Mouse (Mus musculus) embryo, embryonic 11.5 days (tissue): ENCODE data around the gene Ndufs7.
"Not testable (repeated sequence)": the region's sequence is repeated elsewhere in the genome, so short reads cannot be mapped to it uniquely, and the experiment has no call there.

Experiments used
- DNase-seq: peaks from one replicate; pipeline ENCODE4 v3.0.0-alpha.2; 2012; ENCODE audit warnings: low read depth, low spot score

Ndufs7 gene

GRCm38 (mm10) chr10:80242088-80242487 is 6.8 kb upstream of the Ndufs7 start:
- no peak for DNase-seq

- DNase-seq = no peak
Measured at GRCm38 (mm10) chr10:80242607-80243006, 6.3 kb upstream of the Ndufs7 start.

DNA sequence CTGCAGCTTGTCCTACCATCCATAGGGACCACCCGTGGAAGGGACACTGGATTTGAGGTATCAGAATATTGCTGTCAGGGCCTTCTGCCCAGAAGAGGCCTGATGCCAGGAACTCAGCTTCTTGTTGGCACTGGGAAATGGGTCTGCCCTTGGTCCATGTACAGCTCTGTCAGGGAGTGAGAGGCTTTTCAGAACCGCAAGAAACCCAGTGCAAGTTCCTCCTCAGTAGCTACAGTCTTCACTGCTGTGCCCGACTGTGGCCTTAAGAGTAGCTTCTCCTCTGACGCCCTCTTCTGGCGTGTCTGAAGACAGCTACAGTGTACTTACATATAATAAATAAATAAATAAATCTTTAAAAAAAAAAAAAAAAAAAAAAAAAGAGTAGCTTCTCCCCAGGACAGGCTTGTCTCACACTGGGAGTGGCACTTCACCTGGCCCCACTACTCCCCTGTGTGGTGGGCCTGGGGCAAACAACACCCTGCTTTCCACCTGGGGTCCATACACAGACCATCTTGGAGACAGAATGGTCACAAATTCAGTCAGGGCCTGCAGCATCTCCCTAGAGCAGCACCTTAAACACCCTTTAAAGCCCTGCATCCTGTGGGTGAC is 4.0 kb upstream of the Ndufs7 start:
- no peak for DNase-seq

DNA sequence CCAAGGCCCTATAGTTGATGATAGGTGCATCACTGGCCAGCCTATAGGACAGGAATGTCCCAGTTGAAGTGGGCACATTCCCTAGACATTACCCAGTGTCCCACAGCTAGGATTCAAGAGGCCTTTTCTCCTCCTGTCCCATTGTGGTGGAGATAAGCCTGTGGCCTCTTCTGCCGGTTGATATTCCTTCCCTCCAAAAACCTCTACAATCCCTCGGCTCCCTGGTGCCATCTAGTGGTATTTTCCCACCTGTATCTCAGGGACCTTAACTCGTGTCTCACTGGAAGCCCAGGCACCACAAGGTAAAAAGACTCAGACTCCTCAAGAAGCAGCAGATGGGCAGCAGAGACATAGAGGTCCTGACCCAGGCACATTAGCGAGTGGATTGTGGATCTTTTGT is 3.3 kb upstream of the Ndufs7 start:
- DNase-seq = peak; percentile 81

GRCm38 (mm10) chr10:80247849-80248248 is 1.1 kb upstream of the Ndufs7 start:
- no peak for DNase-seq

DNA sequence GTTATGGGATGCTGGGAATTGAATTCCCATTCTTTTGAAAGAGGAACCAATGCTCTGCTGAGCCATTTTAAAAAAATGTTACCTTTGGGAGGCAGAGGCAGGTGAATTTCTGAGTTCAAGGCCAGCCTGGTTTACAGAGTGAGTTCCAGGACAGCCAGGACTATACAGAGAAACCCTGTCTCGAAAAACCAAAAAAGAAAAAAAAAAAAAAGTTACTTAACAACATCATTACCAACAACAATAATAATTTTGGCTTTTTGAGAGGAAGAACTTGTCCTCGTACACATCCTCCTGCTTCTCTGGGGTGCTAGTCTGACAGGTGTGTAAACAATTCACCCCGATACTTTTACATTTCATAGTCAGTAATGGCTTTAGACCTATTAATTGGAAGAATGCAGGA is 484 bp upstream of the Ndufs7 start:
- DNase-seq = not testable (repeated sequence)

DNA sequence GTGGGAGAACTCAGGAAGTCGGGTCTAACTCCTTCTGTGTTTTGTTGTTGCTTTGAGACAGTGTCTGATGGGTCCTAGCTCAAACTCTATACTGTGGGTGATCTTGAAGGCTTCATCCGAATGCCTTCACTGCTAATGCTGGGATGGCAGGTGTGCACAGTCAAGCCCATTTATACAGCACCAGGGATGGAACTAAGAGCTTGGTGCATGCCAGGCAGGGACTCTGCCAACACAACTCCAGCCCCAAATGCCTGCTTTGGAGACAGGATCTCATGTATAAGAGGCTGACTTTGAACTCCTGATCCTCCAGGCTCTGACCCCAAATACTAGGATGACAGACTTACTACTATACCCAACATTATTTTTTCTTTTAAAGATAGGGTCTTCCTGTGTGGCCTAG is 1.1 kb downstream of the Ndufs7 start:
- DNase-seq = no peak

DNA sequence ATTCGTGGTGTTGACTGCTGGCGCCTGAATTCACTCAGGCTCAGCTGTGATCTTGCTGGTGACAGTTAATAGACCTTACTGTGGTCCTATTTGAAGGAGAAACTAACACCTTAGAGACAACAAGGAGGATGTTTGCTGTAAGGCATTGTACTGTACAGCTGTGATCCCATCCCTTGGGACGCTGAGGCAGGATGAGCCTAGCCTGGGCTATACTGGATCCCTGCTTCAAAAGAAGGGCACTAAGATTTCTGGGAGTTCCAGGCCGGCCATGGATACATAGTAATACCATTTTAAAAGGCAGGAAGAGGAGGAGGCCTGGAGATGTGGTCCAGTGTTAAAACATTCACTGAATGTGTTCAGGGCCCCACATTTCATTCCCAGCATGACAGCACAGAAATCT is 1.7 kb downstream of the Ndufs7 start:
- no peak for DNase-seq

GRCm38 (mm10) chr10:80252011-80252410 is 3.1 kb downstream of the Ndufs7 start:
- no peak for DNase-seq

DNA sequence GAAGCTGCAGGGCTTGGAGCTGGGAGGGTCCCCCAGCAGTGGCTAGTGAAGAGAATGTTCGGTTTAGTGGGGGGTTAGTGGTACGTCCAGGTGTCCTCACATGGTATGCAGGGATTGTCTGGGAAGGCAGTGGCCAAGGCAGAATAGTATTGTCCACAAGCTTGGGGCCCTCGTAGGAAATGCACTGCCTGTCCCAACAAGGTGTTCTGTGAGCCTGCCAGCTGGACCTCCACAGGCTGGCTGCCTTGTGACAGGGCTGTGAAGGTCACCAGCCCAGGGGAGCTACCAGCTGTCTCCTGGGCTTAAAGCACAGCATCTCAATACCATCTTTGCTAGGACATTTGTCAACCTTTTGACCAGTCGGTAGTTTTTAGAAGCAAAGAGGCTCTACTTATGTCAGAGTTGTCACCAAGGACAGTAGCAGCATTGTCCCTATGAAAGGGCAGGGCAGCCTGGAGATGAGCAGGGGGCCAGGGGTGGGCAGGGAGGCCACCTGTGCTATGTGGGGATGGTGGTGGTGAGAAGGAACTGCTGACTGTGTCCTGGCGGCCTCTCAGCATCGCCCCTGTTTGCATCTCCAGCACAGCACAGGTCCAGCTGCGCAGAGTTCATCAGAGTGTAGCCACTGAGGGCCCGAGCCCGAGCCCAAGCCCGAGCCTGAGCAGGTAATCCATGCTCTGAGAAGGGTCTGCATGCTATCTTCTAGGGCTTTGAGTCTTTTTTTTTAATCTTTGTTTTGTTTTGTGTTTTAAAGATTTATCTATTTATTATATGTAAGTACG is 3.8 kb downstream of the Ndufs7 start:
- no peak for DNase-seq

GRCm38 (mm10) chr10:80253551-80253950 is 4.6 kb downstream of the Ndufs7 start:
- no peak for DNase-seq

- DNase-seq = no peak
Measured at GRCm38 (mm10) chr10:80254331-80255297, 5.7 kb downstream of the Ndufs7 start.

DNA sequence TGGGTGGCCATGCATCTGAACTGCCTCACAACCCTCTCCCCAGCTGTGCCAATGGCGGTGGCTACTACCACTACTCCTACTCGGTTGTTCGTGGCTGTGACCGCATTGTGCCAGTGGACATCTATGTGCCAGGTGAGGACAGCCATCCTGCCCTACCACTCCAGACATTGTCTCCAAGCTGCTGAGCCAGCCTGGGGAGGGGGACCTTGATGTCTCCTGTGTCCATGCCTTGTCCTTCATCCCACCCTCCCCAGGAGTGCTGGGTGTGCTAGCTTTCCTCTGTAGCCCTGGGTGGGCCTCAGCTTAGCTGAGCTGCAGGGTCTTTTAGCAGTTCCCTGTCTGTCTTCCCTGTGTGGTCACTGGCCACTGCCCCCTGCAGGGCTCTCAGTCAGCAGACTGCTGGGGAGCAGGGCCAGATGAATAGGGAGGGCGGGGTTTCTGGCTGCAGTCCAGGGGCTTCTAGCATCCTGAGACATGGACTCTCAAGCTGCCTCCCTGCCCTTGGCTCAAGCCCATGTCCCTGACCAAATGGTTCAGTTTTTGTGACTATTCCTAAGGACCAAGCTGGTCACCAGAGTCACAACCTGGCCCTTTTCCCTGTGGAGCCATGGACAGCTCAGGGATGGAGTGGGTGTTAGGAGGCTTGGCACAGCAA is 7.1 kb downstream of the Ndufs7 start:
- no peak for DNase-seq

DNA sequence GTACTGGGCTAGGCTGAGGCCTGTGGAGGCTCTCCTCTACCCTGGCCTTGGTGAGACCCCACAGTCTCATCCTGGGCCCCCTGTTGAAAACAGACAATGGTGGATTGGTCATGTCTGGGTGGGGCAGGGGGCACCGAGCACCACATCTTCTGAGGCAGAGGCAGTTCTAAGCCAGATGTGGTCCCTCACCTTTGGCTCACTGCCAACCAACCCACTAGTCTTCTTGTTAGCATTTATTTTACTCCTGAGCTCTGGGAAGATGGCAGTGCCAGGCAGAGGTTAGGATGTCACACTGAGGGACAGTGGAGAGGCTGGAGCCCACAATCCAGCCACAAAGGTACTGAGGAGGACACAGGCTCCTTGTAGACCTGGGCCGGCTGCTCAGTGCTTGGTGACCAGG is 9.0 kb downstream of the Ndufs7 start:
- no peak for DNase-seq

DNA sequence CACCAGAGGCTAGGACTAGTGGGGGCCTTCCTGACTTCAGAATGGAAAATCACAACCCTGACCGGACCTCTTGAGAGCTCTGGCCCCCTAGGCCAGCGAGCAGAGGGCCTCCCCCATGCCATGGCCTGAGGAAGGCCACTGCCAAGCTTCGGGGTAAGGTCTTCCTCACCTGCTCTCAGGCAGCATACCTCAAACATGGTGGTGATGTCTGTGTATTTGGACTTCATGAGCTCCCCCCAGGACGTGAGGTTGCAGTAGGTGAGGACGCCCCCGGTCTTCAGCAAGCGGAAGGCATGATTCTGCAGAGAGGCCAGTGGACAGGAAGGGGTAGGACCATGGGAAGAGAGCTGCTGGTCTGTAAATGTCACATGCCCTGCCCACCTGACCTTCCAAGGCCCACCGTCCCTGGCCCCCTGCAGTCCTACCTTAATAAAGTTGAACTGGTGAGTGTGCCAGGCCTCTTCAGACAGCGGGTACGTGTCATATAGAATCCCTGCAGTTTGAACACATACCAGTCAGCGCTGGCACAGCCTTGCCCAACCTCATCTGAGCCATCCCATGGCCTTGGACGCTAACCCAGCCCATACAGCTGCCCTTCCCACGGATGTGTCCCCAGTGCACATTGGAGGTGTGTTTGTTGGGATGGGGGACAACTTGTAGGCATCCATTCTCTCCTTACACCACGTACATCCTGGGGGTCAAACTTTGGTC is 10.0 kb downstream of the Ndufs7 start:
- DNase-seq = no peak

- DNase-seq = no peak
Measured at GRCm38 (mm10) chr10:80259463-80259805, 10.5 kb downstream of the Ndufs7 start.

DNA sequence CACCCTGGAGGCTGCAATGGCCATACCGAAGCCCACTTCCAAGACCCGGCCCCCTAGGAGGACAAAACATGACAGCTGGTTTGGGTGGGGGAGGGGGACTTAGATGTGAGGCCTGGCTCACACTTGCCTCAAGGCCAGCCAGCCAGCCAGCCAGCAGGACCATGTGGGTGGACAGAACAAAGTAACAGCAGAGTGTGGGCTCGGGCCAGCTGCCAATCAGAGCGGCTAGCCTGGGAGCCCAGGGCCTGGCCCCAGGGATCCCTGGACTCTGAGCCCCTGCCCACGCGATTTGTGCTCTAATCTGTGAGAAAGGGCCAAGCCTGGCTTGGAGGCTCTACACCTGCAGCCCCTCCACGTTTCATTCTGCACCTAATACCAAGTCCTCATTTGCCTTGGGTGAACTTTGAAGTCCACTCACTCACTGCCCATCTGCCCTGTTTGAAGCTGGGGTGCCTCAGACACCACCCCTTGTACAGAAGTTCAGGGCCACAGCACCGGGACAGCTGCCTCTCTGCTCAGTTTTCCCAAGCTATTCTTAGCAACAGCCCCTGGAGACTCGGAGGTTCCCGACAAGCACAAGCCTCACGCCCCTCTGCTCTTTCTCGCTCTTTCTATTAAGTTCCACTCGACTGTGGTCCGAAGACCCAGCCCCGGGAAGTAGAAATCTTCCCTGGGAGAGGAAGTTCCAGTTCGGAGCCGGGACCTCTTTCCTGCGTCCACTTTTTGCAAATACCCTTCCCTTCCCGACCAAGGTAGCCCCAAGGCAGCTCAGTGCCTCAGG is 11.1 kb downstream of the Ndufs7 start:
- no peak for DNase-seq

DNA sequence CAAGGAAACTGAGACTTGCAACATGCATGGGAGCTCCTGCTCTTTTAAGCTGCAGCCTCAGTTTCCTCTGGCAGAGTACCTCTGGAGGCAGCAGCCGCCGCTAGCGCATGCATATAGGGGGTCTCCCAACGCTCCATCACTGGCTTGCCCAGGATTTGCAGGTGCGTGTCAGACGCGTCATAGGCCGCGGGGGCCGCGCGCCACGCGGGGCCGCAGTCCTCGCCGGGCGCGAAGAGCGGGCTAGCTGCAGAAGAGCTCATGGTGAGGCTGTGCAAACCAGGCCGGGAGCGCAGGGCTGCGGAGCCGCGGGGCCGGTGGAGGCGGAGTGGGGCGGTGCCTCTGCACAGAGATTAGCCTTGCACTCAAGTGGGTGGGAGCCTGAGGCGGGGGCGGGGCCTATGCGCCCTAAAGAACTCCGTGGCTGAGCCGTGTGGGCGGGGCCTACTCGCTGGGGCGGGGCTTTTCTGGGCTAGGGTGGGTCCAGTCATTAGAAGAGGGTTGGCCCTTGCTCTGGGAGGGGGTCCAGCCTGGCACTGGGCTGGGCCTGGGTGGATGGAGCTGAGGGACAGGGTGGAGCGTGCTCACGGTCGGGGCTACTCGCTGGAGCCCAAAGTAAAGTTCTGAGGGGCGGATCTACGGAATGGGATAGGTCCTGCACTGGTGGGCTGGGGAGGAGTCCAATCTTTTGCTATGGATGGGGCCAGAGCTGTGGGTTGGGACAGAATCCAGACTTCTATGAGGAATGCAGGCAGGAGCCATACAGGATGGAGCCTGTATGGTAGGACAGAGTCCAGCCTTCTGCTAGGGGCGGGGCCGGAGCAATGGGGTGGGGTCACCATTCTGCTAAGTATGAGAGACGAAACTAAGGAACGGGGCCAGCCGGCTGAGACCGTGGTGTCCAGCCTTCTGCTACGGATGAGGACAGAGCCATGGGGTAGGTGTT is 12.0 kb downstream of the Ndufs7 start, which contains the start of the genes Gamt and Dazap1:
Gene Gamt (minus strand): TSS at position 371 of the 943 bp plus-strand sequence.
Gene Dazap1 (plus strand): TSS at position 845 of the 943 bp plus-strand sequence.
- peak; percentile 93 for DNase-seq

GRCm38 (mm10) chr10:80261585-80261968 is 12.7 kb downstream of the Ndufs7 start:
- peak; percentile 88 for DNase-seq
